Mouse (Mus musculus): ENCODE measurements around the gene Olfr1104. TPM values are rescaled to one million over a fixed set of nuclear protein-coding genes. Genes with fewer than 3 reads are reported as not detected.

The Olfr1104 gene
- polyA plus RNA-seq (2015; fragmentation: Illumina TruSeq; extraction: RNeasy Lipid Tissue Mini Kit (QIAGEN cat#74804); ENCODE audit: low read depth, low replicate concordance) = not detected

DNA sequence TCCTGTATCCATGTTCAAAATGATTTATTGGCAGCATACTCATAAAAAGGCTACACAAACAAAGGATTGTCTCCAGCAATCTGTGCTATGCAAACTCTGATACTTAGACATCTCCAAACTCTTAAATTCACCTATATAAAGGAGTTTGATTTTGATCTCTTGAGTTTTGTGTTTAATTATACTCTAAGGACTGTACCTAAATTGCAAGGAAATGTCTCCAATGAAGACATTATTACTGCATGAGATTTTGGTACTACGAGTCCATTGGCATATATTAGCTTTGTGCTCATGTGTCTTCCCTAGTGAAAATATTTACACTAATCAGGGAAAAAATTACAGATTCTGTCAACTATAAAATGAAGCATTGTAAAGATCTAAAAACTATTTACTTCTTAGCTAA is at the start of gene Olfr1104:
Olfr1104 (minus strand) TSS at position 101 of the 400 bp plus-strand sequence.

DNA sequence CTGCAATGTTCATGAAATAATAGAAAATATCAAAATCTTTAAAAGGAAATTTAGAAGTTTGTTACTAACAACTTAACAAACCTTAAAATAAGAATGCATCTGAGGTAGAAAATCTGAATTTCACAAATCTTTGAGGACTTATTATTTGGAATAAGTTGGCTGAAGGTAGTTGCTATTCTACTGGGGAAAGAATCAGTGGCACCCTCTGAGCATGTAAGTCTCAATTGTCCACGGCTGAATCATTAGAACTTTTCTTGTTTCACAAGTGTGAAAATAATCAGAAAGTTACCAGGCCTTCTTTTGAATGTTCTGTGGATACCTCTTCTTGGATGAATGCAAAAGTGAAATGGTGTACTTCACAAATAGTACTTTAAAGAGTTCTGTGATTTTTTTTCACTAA is 48.8 kb upstream of the Olfr1104 start, which contains the start of gene Olfr1107:
Olfr1107 (minus strand) TSS at position 101 of the 400 bp plus-strand sequence.

DNA sequence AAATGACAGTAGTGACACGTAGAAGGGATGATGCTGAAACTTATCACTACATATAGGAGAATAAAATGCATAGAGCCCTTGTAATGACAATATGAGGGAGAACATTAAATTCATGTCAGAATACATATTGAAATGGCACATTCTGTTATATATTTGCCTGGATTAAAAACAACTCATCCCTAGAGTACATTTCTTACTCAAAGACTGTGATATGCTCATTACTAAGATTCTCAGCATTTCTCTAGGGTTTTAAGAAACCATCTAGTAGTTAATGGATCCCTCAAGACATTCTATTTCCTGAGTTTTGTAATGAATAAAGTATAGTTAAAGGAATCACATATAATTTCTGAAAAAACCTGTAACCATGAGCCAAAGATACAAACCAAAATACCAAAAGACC is 25.3 kb upstream of the Olfr1104 start, which contains the start of gene Olfr1106:
Olfr1106 (minus strand) TSS at position 101 of the 400 bp plus-strand sequence.

DNA sequence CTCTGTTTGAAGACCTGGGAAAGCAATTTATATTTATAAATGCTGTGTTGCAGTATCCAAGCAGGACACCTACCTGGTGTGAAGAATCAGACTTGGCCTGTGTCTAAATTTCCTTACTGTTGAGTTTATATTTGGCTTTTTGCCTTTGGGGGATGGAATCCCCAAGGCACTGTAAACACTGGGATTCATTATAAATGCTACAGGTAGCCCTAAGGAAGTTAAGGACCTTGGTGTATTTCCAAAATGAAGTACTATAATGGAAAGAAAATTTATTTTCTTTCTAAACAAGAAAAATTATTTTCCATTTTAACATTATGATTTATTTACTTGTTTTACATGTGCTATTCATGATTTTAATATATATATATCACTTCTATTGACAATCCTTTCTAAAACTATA is 9.6 kb upstream of the Olfr1104 start, which contains the start of gene Olfr1105:
Olfr1105 (minus strand) TSS at position 101 of the 400 bp plus-strand sequence.

DNA sequence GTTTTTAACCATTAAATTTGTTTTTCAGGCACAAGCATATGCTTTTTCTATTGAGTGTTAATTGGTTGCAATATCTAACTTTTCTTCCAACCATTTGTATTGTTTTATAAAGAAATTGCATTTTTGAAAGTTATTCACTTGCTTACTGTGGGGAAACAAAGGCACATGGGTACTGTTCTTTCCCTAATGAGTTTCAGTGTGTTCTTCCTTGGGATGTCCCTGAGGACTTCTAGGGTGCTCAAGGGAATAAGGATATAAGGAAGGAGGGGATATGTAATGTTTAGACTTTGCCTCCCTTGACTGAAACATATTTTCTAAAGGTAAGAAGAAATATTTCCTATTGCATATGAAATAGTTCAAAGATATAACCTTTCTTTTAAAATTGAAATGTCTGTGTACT is 28.8 kb downstream of the Olfr1104 start, which contains the start of gene Olfr1102:
Olfr1102 (plus strand) TSS at position 301 of the 400 bp plus-strand sequence.

DNA sequence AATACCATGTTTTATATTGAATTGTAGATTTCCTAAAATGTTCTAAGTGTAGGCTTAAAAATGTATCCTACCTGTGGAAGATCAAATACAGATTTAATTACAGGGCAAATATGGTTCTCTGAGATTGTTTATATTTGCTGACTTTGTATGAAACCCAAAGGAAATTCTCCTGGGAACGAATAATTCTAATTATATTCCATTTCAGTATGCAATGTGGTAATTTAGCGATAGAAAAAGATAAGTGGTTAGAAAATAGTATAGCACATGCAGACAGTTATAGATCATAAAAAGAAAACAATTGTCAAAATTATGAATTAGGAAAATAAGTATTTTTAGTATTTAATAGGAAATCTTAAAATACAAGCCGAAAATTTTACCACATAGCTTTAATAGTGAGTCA is 35.8 kb downstream of the Olfr1104 start, which contains the start of gene Olfr1101:
Olfr1101 (minus strand) TSS at position 101 of the 400 bp plus-strand sequence.

DNA sequence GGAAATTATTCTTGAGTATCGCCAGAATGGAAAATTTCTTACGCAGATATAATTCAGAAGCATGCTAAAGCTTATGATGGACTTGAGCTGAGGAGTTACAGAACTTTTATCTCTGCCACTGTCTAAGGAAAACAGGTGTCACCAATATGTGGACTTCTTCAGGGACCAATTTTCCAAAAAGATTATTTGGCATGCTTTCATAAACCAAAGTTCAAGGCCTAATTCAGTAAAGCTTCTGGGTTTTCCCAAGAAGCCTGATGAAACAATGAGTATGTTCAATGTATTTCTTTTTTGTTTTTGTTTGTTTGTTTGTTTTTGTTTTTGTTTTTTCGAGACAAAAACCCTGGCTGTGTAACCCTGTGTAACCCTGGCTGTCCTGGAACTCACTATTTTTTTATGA is 47.0 kb downstream of the Olfr1104 start, which contains the start of gene Olfr1100:
Olfr1100 (minus strand) TSS at position 101 of the 400 bp plus-strand sequence.

Other genes with a start within 250 kb of the Olfr1104 start
- gene Olfr1093, start 244.6 kb downstream of the Olfr1104 start, polyA plus RNA-seq (2015; fragmentation: Illumina TruSeq; extraction: RNeasy Lipid Tissue Mini Kit (QIAGEN cat#74804); ENCODE audit: low read depth, low replicate concordance) = not detected
- not detected for gene Olfr141, start 217.1 kb downstream of the Olfr1104 start, polyA plus RNA-seq (2015; fragmentation: Illumina TruSeq; extraction: RNeasy Lipid Tissue Mini Kit (QIAGEN cat#74804); ENCODE audit: low read depth, low replicate concordance)
- gene Olfr1094, start 202.4 kb downstream of the Olfr1104 start, polyA plus RNA-seq (2015; fragmentation: Illumina TruSeq; extraction: RNeasy Lipid Tissue Mini Kit (QIAGEN cat#74804); ENCODE audit: low read depth, low replicate concordance) = not detected
- gene Olfr1095, start 175.4 kb downstream of the Olfr1104 start, polyA plus RNA-seq (2015; fragmentation: Illumina TruSeq; extraction: RNeasy Lipid Tissue Mini Kit (QIAGEN cat#74804); ENCODE audit: low read depth, low replicate concordance) = not detected
- not detected for gene Gm13723, start 152.3 kb downstream of the Olfr1104 start, polyA plus RNA-seq (2015; fragmentation: Illumina TruSeq; extraction: RNeasy Lipid Tissue Mini Kit (QIAGEN cat#74804); ENCODE audit: low read depth, low replicate concordance)
- not detected for gene Olfr1097, start 134.9 kb downstream of the Olfr1104 start, polyA plus RNA-seq (2015; fragmentation: Illumina TruSeq; extraction: RNeasy Lipid Tissue Mini Kit (QIAGEN cat#74804); ENCODE audit: low read depth, low replicate concordance)
- gene Olfr1098, start 102.5 kb downstream of the Olfr1104 start, polyA plus RNA-seq (2015; fragmentation: Illumina TruSeq; extraction: RNeasy Lipid Tissue Mini Kit (QIAGEN cat#74804); ENCODE audit: low read depth, low replicate concordance) = not detected
- not detected for gene Olfr1099, start 66.4 kb downstream of the Olfr1104 start, polyA plus RNA-seq (2015; fragmentation: Illumina TruSeq; extraction: RNeasy Lipid Tissue Mini Kit (QIAGEN cat#74804); ENCODE audit: low read depth, low replicate concordance)
- gene Olfr1100, start 47.1 kb downstream of the Olfr1104 start, polyA plus RNA-seq (2015; fragmentation: Illumina TruSeq; extraction: RNeasy Lipid Tissue Mini Kit (QIAGEN cat#74804); ENCODE audit: low read depth, low replicate concordance) = not detected
- gene Olfr1101, start 35.9 kb downstream of the Olfr1104 start, polyA plus RNA-seq (2015; fragmentation: Illumina TruSeq; extraction: RNeasy Lipid Tissue Mini Kit (QIAGEN cat#74804); ENCODE audit: low read depth, low replicate concordance) = not detected
- not detected for gene Olfr1102, start 28.7 kb downstream of the Olfr1104 start, polyA plus RNA-seq (2015; fragmentation: Illumina TruSeq; extraction: RNeasy Lipid Tissue Mini Kit (QIAGEN cat#74804); ENCODE audit: low read depth, low replicate concordance)
- gene Olfr1105, start 9.5 kb upstream of the Olfr1104 start, polyA plus RNA-seq (2015; fragmentation: Illumina TruSeq; extraction: RNeasy Lipid Tissue Mini Kit (QIAGEN cat#74804); ENCODE audit: low read depth, low replicate concordance) = not detected
- not detected for gene Olfr1106, start 25.2 kb upstream of the Olfr1104 start, polyA plus RNA-seq (2015; fragmentation: Illumina TruSeq; extraction: RNeasy Lipid Tissue Mini Kit (QIAGEN cat#74804); ENCODE audit: low read depth, low replicate concordance)
- not detected for gene Olfr1107, start 48.7 kb upstream of the Olfr1104 start, polyA plus RNA-seq (2015; fragmentation: Illumina TruSeq; extraction: RNeasy Lipid Tissue Mini Kit (QIAGEN cat#74804); ENCODE audit: low read depth, low replicate concordance)
- gene Olfr1109, start 68.9 kb upstream of the Olfr1104 start, polyA plus RNA-seq (2015; fragmentation: Illumina TruSeq; extraction: RNeasy Lipid Tissue Mini Kit (QIAGEN cat#74804); ENCODE audit: low read depth, low replicate concordance) = not detected
- gene Olfr259, start 87.5 kb upstream of the Olfr1104 start, polyA plus RNA-seq (2015; fragmentation: Illumina TruSeq; extraction: RNeasy Lipid Tissue Mini Kit (QIAGEN cat#74804); ENCODE audit: low read depth, low replicate concordance) = not detected
- not detected for gene Olfr1110, start 113.2 kb upstream of the Olfr1104 start, polyA plus RNA-seq (2015; fragmentation: Illumina TruSeq; extraction: RNeasy Lipid Tissue Mini Kit (QIAGEN cat#74804); ENCODE audit: low read depth, low replicate concordance)
- not detected for gene Olfr1111, start 125.5 kb upstream of the Olfr1104 start, polyA plus RNA-seq (2015; fragmentation: Illumina TruSeq; extraction: RNeasy Lipid Tissue Mini Kit (QIAGEN cat#74804); ENCODE audit: low read depth, low replicate concordance)
- gene Olfr1112, start 160.7 kb upstream of the Olfr1104 start, polyA plus RNA-seq (2015; fragmentation: Illumina TruSeq; extraction: RNeasy Lipid Tissue Mini Kit (QIAGEN cat#74804); ENCODE audit: low read depth, low replicate concordance) = not detected
- gene Olfr1113, start 181.9 kb upstream of the Olfr1104 start, polyA plus RNA-seq (2015; fragmentation: Illumina TruSeq; extraction: RNeasy Lipid Tissue Mini Kit (QIAGEN cat#74804); ENCODE audit: low read depth, low replicate concordance) = not detected
- gene Olfr1115, start 220.9 kb upstream of the Olfr1104 start, polyA plus RNA-seq (2015; fragmentation: Illumina TruSeq; extraction: RNeasy Lipid Tissue Mini Kit (QIAGEN cat#74804); ENCODE audit: low read depth, low replicate concordance) = not detected
- not detected for gene Olfr1116, start 240.5 kb upstream of the Olfr1104 start, polyA plus RNA-seq (2015; fragmentation: Illumina TruSeq; extraction: RNeasy Lipid Tissue Mini Kit (QIAGEN cat#74804); ENCODE audit: low read depth, low replicate concordance)